12 mouse cellular contexts compared by ENCODE assay signal in genomic region chr7:145195186-145195927, GRCm38 (mm10). TPM values are rescaled to one million over a fixed set of nuclear protein-coding genes. Genes with fewer than 3 reads are reported as not detected.
DNase-seq lines count a peak whose midpoint lies in the region; ATAC-seq and TF ChIP-seq lines count a peak whose summit lies in the region.
"Had no signal": no experiment of that assay in that cellular context is flagged by ENCODE, and none has a peak within 500 bp of the region (broad histone marks: within the 10 kb centered on the region; RNA-seq: fewer than 3 reads in every experiment).

No protein-coding gene starts in this region.

- TF ChIP-seq CTCF in lung, postnatal 0 days (IDR thresholded peaks at IDR 0.05), result no peak

- H3K9me3 ChIP-seq in forebrain, embryonic 10.5 days, result no peaks in the 10 kb centered on the region
- no peaks in the 10 kb centered on the region for H3K9me3 ChIP-seq in forebrain, embryonic 11.5 days (ENCODE audit: control insufficient read depth, low read length)
- no peaks in the 10 kb centered on the region for H3K9me3 ChIP-seq in lung, postnatal 0 days (ENCODE audit: low read length)
- H3K9me3 ChIP-seq: liver, embryonic 13.5 days; neural tube, embryonic 15.5 days had no signal

- no peak overlapping the region for H3K4me3 ChIP-seq in forebrain, embryonic 10.5 days
- H3K4me3 ChIP-seq in forebrain, embryonic 11.5 days (ENCODE audit: low read depth, low read length), result no peak overlapping the region
- H3K4me3 ChIP-seq in lung, postnatal 0 days (ENCODE audit: low read depth, low read length), result no peak overlapping the region
- no peak overlapping the region for H3K4me3 ChIP-seq in macrophage (ENCODE audit: inconsistent target)
- H3K4me3 ChIP-seq: liver, embryonic 13.5 days; neural tube, embryonic 15.5 days had no signal

- no peak overlapping the region for H3K9ac ChIP-seq in forebrain, embryonic 11.5 days (ENCODE audit: low read length)
- no peak overlapping the region for H3K9ac ChIP-seq in lung, postnatal 0 days (replicated peaks; ENCODE audit: low read depth)
- H3K9ac ChIP-seq: liver, embryonic 13.5 days; neural tube, embryonic 15.5 days had no signal

- H3K4me1 ChIP-seq in forebrain, embryonic 10.5 days, result peaks cover 37% of the 10 kb centered on the region
- peaks cover 2% of the 10 kb centered on the region; the same call in 1 of the 2 replicates for H3K4me1 ChIP-seq in forebrain, embryonic 11.5 days (replicated peaks; ENCODE audit: control insufficient read depth, insufficient read depth, low read length)
- H3K4me1 ChIP-seq in lung, postnatal 0 days (ENCODE audit: insufficient read depth, low read depth, low read length), result peaks cover 11% of the 10 kb centered on the region
- H3K4me1 ChIP-seq: liver, embryonic 13.5 days had no signal

- no peak overlapping the region for H3K4me2 ChIP-seq in forebrain, embryonic 11.5 days (ENCODE audit: low read depth, low read length, severe bottlenecking)
- H3K4me2 ChIP-seq in lung, postnatal 0 days (replicated peaks; ENCODE audit: low read depth, low read length), result no peak overlapping the region
- H3K4me2 ChIP-seq: liver, embryonic 13.5 days; neural tube, embryonic 15.5 days had no signal

- no peaks in the 10 kb centered on the region for H3K36me3 ChIP-seq in forebrain, embryonic 10.5 days (replicated peaks)
- H3K36me3 ChIP-seq in forebrain, embryonic 11.5 days (ENCODE audit: control insufficient read depth, insufficient read depth, low read length), result no peaks in the 10 kb centered on the region
- no peaks in the 10 kb centered on the region for H3K36me3 ChIP-seq in lung, postnatal 0 days (ENCODE audit: insufficient read depth, low read length)
- no peaks in the 10 kb centered on the region for H3K36me3 ChIP-seq in macrophage (ENCODE audit: inconsistent target)
- H3K36me3 ChIP-seq: liver, embryonic 13.5 days; neural tube, embryonic 15.5 days had no signal

- H3K27me3 ChIP-seq in forebrain, embryonic 10.5 days (ENCODE audit: poor library complexity, severe bottlenecking), result 0 out of 2 replicates have a peak, but pooled peaks cover 5% of the 10 kb centered on the region
- H3K27me3 ChIP-seq in forebrain, embryonic 11.5 days (ENCODE audit: control insufficient read depth, insufficient read depth, low read length), result no peaks in the 10 kb centered on the region
- no peaks in the 10 kb centered on the region for H3K27me3 ChIP-seq in lung, postnatal 0 days (replicated peaks; ENCODE audit: insufficient read depth, low read length)
- H3K27me3 ChIP-seq: liver, embryonic 13.5 days; neural tube, embryonic 15.5 days had no signal

- no peak for ATAC-seq in forebrain, embryonic 11.5 days (replicated peaks; ENCODE audit: low FRiP score)
- no peak for ATAC-seq in lung, postnatal 0 days
- peak; percentile 36 for ATAC-seq in granulocyte monocyte progenitor cell, adult 5-6 weeks (replicated peaks; ENCODE audit: poor library complexity, severe bottlenecking)

- DNase-seq in forebrain, embryonic 10.5 days (ENCODE audit: extremely low spot score, low spot score), result no peak
- no peak for DNase-seq in forebrain, embryonic 11.5 days (ENCODE audit: low spot score)
- peak; percentile 16 for DNase-seq in lung, postnatal 0 days (ENCODE audit: low spot score)
- no peak for DNase-seq in lung, postnatal 25 days (ENCODE audit: low spot score)
- DNase-seq in right cerebral cortex, postnatal 10 days (ENCODE audit: low spot score in 2 of 2), result no peak
- no peak for DNase-seq in embryo, embryonic 9.5 days (ENCODE audit: extremely low spot score)
- DNase-seq: liver, embryonic 13.5 days had no signal

- TF ChIP-seq EP300 in lung, postnatal 0 days (IDR thresholded peaks at IDR 0.05), result no peak

- peak overlapping the region; percentile 48 for H3K27ac ChIP-seq in forebrain, embryonic 10.5 days
- no peak overlapping the region for H3K27ac ChIP-seq in forebrain, embryonic 11.5 days (ENCODE audit: low read depth, low read length)
- no peak overlapping the region for H3K27ac ChIP-seq in lung, postnatal 0 days (ENCODE audit: low read length)
- H3K27ac ChIP-seq in macrophage, result peak overlapping the region; percentile 40
- H3K27ac ChIP-seq: kidney, postnatal 0 days; liver, embryonic 13.5 days; neural tube, embryonic 15.5 days had no signal

- WGBS in forebrain, embryonic 10.5 days, result 75% methylated on average over 5 of the region's 5 CpGs
- WGBS in forebrain, embryonic 11.5 days, result 70% methylated on average over 5 of the region's 5 CpGs
- 40% methylated on average over 5 of the region's 5 CpGs for WGBS in lung, postnatal 0 days
- WGBS in macrophage (ENCODE audit: missing documents), result 48% methylated on average over 5 of the region's 5 CpGs

- H3K79me2 ChIP-seq in macrophage (ENCODE audit: inconsistent target), result no peaks in the 10 kb centered on the region

RNA-seq across cellular contexts. Expression of gene 1810010D01Rik, which starts 12.6 kb away (rescaled TPM):
- 0.16 and 0.31 TPM in 2 replicates for polyA plus RNA-seq in forebrain, embryonic 10.5 days (2016; fragmentation: Nextera tagmentation; extraction: Ambion mirVana)
- polyA plus RNA-seq in forebrain, embryonic 11.5 days (2014; fragmentation: Nextera tagmentation; extraction: Ambion mirVana), result 0.21 TPM in 1 of 2 replicates, not detected in the other
- 0.73 and 0.94 TPM in 2 replicates for polyA plus RNA-seq in lung, postnatal 0 days (2015; fragmentation: Nextera tagmentation; extraction: Ambion mirVana)
- not detected in 2 replicates for total RNA-seq in granulocyte monocyte progenitor cell, adult 5-6 weeks (2014; fragmentation: Nextera tagmentation)
- total RNA-seq in granulocyte monocyte progenitor cell, adult 5-6 weeks (2017), result not detected in 2 replicates
- 10 to 100 TPM in 25 of 26 experiments, 1 to 10 TPM in 1; 8.7 to 72.3 (median 42.7) TPM for total RNA-seq in macrophage (2018; cell fraction: chromatin; rRNA removed)
- total RNA-seq in macrophage (2018; cell fraction: cytosol; rRNA removed), result 1 to 10 TPM in 4 of 26 experiments, under 1 TPM in 14, not detected in 8; 0.14 to 2.5 (median 0.49) TPM
- total RNA-seq in macrophage (2018; cell fraction: nucleus; rRNA removed), result 10 to 100 TPM in 23 of 26 experiments, 1 to 10 TPM in 3; 5.1 to 36.9 (median 20.4) TPM
- polyA plus RNA-seq in macrophage (2018), result 2.7 TPM in 1 of 3 replicates, not detected in the others
- polyA plus RNA-seq: forebrain, embryonic 16.5 days; kidney, postnatal 0 days; neural tube, embryonic 15.5 days had no signal

Comparison
In these comparisons a context has a peak if more than half of its experiments do, and no peak if none do; other contexts are left out.
1. H3K27ac ChIP-seq: peak in forebrain, embryonic 10.5 days (single experiment) and macrophage (single experiment); none in forebrain, embryonic 11.5 days (single experiment) and lung, postnatal 0 days (single experiment).